Mouse (Mus musculus) left cerebral cortex, adult 11 months (tissue): ENCODE results near the gene Gm26602.

ENCODE experiments used
- DNase-seq: peaks from one replicate; pipeline ENCODE4 v3.0.0; 2022; ENCODE audit warnings: low spot score

Gene Gm26602

DNA sequence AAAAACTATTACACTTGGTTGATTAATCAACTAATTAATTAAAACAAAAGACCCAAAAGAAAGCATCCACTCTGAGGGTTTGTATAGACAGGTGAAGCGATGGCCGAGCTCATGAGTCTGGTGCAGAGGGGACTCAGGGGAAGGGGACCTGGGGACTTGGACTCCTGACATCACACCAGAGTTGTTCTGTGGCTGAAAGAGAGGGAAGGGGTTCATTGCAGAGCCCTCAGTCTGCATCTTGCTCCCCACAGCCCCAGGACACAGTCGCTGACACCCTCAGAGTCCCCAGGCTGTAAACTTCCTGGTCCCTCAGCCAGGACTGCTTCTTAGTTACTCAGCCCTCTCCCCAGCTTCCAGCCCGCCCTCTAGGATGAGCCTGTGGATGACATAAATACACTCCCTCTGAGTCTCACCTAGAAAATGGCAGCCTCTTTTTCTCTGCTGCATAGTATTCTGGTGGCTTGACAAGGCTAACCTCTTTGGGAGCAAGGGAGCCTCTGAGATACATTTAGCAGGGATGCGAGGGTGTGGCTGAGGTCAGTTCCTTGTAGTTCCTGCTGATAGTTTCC, 7.0 kb downstream of the Gm26602 start:
- DNase-seq, result no peak

DNA sequence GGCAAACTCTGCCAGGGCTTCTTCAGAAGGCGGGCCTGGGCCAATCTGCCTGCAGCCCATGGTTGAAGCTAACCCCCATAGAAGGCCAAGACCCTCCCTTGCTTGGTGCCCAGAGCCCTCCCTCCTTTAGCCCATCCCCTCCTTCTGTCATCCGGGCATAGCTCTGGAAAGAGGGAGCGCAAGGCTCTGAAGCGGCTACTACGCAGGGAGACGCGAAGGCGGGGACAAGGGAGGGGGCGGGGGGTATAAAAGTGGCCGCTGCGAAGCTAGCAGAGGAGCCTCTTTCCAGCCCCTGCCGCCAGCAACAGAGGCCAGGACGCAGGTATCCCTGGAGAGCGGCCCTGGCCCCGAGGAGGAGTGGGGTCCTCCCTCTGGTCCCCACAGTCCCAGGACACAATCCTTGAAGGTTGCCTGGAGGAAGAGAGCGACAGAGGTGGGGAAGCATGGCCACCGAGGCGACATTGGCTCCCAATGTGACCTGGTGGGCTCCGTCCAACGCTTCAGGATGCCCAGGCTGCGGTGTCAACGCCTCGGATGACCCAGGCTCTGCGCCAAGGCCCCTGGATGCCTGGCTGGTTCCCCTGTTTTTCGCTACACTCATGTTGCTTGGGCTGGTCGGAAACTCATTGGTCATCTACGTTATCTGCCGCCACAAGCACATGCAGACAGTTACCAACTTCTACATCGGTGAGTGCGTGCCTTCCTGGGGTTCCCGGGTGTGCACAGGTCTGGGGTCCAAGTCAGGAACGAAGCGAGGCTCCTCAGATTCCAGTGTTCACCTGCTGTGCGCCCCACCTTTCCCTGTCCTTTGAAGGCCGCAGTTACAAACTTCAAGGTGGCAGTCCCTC, 7.8 kb downstream of the Gm26602 start:
- no peak for DNase-seq

GRCm38 (mm10) chr10:79919251-79919849, 8.7 kb downstream of the Gm26602 start:
- no peak for DNase-seq

DNA sequence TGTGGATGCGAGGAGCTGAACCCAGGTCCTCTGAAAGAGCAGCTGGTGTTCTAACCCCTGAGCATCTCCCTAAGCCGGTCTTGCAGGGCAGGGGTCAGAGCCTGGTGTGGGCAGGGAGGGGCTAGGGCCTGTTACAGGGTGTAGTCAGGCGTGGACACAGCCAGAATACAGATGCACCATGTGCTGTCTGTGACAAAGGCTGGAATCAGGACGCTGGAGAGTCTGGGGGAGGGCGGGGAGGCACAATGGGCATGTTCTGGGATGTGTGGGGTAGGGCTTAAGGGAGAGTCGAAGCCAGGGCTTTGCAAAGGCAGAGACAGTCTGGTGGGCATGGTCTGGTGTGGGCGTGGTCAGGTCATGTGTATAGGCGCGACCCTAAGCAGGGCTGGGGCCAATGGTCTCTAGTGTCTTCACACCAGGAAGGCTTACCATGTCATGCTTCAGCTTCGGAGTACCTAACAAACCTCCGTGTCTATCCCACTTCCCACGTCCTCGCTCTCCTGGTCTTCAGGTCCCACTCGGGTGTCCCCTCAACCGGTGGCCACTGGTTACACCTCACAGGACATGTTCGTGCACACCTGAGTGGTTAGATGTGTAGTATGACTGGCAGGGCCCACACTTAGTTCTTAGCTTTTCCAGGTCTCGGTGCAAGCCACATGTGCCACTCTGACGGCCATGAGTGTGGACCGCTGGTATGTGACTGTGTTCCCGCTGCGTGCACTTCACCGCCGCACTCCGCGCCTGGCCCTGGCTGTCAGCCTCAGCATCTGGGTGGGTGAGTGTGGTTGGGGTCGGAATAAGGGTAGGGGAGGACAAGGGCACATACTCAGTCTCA, 9.6 kb downstream of the Gm26602 start:
- no peak for DNase-seq

DNA sequence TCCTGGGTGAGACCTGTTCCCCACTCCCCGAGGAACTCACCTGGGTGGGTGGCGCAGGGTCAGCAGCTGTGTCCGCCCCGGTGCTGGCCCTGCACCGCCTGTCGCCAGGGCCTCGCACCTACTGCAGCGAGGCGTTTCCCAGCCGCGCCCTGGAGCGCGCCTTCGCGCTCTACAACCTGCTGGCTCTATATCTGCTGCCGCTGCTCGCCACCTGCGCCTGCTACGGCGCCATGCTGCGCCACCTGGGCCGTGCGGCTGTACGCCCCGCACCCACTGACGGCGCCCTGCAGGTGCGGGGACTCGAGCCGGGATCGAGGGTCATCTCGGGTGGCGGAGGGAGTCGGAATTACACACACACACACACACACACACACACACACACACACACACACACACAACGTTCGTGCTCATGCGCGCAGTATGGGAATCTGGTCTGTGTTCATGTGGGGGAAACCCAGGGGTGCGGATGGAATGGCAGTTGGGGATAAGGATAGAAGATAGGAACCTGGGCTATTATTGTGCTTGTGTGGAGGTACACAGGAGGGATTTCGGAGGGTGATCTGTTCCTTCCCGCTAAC, 10.4 kb downstream of the Gm26602 start, which contains the start of gene R3hdm4:
R3hdm4 (minus strand) TSS at position 251 of the 578 bp plus-strand sequence.
- no peak for DNase-seq

DNA sequence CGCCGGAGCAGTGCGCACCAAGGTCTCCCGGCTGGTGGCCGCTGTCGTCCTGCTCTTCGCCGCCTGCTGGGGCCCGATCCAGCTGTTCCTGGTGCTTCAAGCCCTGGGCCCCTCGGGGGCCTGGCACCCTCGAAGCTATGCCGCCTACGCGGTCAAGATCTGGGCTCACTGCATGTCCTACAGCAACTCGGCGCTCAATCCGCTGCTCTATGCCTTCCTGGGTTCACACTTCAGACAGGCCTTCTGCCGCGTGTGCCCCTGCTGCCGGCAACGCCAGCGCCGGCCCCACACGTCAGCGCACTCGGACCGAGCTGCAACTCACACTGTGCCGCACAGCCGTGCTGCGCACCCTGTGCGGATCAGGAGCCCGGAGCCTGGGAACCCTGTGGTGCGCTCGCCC, 10.9 kb downstream of the Gm26602 start:
- no peak for DNase-seq

DNA sequence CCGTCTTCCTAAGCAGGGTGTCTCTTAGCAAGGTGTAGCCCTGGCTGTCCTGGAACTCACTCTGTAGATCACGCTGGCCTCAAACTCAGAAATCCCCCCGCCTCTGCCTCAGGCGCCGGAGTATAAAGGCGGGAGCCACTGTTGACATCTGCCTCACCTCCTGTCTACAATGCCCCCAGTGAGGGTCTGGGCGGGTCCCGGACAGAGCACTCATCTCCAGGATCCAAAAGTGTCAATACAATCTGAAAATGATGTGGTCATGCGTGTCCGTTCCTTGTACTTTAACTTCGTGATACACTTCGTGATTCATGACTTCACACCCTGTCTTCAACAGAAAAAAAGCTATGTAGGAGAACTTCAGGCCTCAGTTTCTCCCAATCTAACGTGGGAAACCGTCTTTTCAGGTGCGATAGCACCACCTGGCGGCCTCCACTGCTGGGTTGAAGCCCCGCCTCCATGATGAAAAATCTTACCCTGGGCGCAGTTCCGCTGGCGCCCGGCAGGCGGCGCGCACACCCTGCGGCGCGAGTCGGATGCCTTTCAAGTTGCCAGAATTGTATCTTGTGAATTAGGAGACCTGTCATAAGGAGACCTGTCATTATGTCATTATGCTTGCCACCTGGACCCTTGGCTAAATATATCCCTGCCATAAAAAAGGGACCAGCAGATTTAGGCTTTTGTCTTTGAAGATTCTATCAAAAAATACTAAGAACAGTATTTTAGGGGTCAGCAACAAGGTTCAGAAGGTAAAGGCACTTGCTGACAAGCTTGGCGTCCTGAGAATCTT, 14.5 kb downstream of the Gm26602 start:
- DNase-seq, result peak; percentile 86

GRCm38 (mm10) chr10:79925785-79926490, 15.3 kb downstream of the Gm26602 start:
- no peak for DNase-seq

DNA sequence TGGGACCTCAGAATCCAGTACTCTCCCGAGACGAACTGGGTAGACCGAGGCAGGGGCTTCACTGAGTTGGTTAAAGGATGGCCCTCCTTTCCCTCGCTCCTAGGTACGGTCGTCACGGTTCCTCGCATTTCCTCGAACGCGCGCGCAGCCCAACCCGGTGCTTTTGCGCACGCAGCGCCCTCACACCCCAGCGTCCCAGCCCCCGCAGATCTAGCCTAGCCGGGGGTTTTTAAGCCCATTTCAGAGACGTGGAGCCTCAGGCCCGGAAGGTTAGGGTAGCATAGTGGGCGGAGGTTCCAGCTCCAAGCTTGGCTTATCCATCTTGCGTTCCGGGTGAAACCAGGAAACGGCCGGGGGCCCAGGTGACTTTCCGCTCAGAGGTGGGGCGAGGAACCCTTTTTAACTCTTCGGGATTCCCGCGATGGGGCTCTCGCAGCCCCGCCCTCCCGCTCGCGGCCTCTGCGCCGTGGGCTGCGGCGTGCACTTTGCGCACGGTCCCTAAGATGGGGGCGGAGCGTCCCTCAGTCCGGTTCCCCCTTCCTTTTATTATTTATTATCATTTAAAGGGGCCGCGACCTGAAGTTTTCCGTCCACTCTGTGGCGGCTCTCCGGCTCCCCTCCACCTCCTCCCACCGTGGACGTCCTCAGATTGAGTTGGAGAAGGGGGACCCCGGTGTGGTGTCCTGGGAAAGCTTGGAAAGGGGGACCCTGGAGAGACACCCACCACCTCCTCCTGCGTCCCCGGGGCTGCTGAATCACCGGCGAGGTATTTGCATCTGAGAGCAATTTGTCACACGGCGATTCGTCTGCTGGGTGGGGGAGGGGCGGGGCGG, 16.1 kb downstream of the Gm26602 start, which contains the start of gene Arid3a:
Arid3a (plus strand) TSS at position 553 of the 833 bp plus-strand sequence.
- peak; percentile 82 for DNase-seq

DNA sequence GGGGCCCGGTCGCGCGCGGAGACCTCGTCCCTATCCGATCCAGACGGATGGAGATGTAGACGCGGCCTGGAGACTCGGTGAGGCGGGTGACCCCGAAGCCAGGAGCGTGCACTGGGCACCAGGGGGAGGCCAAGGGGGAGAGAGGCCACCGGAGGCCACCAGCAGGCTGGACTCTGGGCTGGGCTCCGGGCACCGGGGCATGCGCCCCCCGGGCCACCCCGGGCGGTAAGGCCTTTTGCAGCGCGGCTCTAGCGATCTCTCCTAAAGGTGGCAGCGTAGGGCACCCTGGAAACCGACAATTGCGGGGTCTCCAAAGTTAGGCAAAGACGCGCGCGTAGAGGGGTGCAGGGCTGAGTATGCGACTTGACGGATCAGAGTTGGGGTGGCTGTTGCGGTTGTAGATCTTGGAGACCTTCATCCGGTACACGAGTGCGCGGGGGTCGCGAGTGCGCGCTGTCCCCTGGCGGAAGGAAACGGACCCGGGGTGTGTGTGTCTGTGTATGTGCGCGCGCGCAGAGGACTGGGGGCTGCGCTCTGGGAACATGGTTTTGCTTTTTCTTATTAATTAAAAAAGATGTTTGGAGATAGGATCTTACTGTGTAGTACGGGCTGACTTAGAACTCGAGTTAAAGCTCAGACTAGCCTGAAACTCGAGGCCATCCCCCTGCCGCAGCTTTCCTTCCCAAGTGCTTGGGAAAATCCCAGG, 16.8 kb downstream of the Gm26602 start:
- no peak for DNase-seq

- no peak for DNase-seq
These were observed 17.5 kb downstream of the Gm26602 start for GRCm38 (mm10) chr10:79928030-79928694.

DNA sequence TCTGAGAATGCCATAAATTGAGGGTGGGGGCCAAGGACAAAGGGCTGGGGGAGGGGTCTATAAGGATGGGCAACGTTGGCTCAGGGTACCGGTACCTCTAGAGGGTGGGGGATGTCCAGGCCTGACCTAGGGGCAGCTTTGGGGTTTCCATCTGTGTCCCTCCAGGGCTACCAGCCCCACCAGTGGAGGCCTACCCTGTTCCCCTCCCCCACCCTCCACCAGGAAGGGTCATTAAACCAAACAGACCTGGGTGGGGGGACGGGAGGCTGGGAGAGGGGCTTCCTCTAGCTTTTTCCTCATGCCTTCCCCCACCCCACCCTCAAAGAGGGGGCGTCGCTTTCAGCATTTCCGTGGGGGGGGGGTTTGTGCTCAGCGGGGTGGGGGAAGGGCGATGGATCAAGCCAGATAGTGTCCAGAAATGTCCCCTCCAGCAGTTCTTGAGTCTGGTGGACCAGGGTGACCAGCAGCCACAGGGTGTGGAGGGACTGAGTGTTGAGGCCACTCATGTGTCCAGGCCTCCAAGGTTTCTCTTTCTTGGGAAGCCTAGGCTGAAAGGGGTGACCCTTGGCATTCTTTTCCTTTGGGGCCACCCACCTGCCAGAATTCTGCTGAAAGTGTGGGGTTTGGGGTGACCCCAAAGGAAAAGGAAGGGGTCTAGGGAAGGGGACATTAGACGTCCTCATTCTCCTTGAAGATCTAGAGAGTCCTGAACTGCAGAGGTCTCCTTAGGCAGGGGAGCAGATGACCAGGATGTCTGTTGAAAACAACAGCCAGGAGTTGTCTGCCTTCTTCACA, 18.4 kb downstream of the Gm26602 start:
- no peak for DNase-seq

DNA sequence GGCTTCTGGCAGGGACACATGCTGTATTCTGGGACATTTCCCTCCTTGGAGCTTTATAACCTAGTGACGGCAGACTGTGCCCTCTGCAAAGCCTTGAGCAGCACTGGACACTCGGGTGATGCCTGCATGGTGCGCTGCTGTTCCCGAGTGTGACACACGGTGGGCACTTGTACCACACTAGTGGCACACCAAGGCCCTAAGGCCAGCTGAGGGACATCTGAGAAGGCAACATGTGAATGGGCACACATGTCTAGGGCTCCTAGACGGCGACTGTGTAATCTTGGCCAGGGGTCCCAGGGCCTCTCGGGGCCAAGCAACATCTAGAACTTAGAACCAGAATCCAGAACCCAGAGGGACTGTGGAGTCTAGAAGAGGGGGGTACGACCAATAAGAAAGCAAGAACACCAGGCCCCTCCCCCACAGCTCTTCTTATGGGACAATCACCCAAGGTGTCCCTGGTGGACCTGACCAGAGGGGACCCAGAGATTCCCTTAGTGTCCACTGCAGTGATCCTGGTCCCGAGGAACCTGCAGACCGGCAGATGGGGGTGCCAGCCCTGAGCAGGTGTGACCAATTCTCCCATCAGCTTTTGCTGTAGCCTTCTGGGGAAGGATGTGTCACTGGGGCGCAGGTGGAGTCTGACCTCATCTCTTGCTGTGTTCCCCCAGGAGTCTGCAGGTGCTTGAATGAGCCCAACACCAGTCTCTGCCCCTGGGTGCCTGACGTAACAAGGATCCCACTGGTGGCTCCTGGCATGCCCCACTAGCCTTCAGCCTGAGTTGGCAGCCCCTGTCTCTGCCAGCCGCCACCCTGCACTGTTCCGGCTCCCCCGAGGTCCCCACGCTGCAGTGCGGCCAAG, 19.5 kb downstream of the Gm26602 start:
- DNase-seq, result no peak

DNA sequence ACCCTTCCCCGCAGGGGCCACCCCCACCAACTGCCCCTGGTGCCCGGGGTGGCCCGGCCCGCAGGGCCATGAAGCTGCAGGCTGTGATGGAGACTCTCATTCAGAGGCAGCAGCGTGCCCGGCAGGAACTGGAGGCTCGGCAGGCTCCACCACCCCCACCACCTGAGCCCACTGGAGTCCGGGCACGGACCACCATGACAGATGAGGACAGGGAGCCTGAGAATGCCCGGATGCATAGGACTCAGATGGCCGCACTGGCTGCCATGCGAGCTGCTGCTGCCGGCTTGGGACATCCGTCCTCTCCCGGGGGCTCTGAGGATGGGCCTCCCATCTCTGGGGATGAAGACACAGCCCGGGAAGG, 20.1 kb downstream of the Gm26602 start:
- DNase-seq, result no peak

- DNase-seq, result no peak
These were observed 21.1 kb downstream of the Gm26602 start for GRCm38 (mm10) chr10:79931797-79932196.

- no peak for DNase-seq
These were observed 22.1 kb downstream of the Gm26602 start for GRCm38 (mm10) chr10:79932736-79933135.
